Mouse (Mus musculus) heart, postnatal 10 days (tissue): ENCODE measurements around the gene Gtf2a1. TPM values are rescaled to one million over a fixed set of nuclear protein-coding genes. Genes with fewer than 3 reads are reported as not detected.
"Not testable (repeated sequence)": the region's sequence is repeated elsewhere in the genome, so short reads cannot be mapped to it uniquely, and the experiment has no call there.

Experiments
- DNase-seq, 2 experiments: peaks; one replicate each; pipeline ENCODE4 v3.0.0; 2021
- intact Hi-C: fragments of 180-260 bp; cut with DNase I; formaldehyde crosslinking; loops from one replicate; pipeline ENCODE4 v1.15.1; 2025
- total RNA-seq, 2 experiments: library from RNA; stranded (reverse); gene quantifications; 2 replicates each; pipeline ENCODE4 v1.2.3; 2021

Gtf2a1 gene
- total RNA-seq, 2 experiments from 2014 or later, result 24.4 to 30.4 TPM

DNA sequence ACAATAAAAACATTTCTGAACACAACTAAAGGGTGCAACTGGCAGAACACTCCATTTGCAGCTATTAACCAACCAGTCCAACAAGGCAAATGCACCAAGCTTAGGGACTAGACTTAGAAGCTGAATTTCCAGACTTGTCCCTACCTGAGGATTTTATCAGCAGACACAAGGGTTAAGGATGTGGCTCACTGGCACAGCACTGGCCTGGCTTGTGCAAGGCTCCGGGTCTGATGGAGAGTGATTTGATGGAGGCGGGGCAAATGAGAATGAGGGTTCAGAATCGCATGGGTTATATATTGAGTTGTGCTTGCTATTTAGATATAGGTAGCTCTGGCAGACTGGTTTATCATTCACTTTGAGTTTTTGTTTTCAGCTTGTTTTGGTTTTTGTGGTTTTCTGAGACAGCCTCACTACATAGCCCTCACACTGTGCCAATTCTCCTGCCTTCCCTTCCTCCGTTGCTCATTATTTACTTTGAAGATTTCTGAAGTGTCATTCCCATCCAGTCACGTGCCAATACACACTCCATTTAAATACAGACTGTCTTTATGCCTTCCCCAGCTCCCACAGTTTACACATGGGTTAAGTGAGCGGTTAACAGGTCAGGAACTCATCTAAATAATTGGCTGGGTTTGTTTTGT lies 7.8 kb downstream of the Gtf2a1 start:
- DNase-seq, result no peak
- intact Hi-C loops, result no loop called here

- intact Hi-C loops, result no loop called here
- DNase-seq, result no peak
Observed at GRCm38 (mm10) chr12:91581204-91582070, 8.8 kb downstream of the Gtf2a1 start.

- DNase-seq, result no peak
- intact Hi-C loops, result no loop called here
Observed at GRCm38 (mm10) chr12:91579665-91580064, 10.6 kb downstream of the Gtf2a1 start.

GRCm38 (mm10) chr12:91571708-91572107 lies 18.6 kb downstream of the Gtf2a1 start:
- intact Hi-C loops, result no loop called here
- no peak for DNase-seq

DNA sequence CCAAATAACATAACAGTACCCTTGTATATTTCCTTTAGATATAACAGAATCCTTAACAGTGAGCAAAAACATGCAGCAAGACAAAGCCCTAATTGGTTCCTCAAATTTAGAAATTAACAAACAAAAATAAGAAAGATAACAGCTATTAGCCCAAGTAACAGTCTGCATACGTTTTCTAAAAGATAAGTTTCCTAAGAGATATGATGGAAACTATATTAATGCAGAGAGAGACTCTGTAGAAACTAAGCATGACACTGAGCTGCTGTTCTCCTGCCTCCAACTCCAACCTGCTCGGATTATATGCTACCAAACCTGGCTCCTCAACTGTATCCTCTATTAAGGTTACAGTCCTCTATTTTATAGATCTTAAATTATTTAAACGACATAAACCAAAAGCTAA lies 21.0 kb downstream of the Gtf2a1 start:
- intact Hi-C loops, result no loop called here
- DNase-seq, result no peak

DNA sequence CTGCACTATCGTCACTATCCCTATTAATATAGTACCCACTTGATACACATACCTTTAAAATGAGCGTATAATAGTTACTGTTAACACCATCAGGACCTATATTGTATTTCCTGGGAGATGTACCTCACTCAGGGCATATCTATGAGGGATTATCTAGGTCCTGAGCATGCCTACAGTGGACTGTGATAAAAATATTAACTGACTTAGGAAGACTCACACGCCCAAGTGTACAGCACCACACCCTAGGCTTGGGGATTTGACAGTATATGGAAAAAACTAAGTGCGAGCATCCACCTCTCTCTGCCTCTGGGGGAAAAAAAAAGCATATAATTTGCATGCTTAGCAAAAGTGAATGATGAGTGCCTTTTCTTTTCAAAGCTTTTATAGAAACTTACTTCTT lies 23.1 kb downstream of the Gtf2a1 start:
- intact Hi-C loops, result no loop called here

DNA sequence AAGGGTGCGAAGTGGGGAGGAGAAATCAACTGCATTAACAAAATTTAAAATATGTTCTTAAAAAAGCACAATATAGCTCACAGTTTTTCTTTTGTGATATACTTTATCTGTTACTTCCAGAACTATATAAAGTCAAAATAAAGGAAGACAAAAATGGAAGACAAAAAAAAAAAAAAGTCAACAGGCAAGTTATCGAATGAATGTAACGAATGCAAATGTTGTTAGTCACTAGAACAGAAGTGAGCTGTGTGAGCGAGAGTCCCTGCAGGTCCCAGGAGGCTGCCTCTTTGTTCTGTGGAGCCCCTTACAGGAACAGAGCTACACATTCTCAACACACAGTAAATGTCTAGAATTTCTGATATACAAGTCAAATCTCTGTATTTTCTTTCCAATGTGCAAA lies 32.1 kb downstream of the Gtf2a1 start:
- intact Hi-C loops, DNase-seq: not testable (repeated sequence)

More for the DNA sequence above, 23.1 kb downstream of the Gtf2a1 start:
- DNase-seq, result no peak

DNA sequence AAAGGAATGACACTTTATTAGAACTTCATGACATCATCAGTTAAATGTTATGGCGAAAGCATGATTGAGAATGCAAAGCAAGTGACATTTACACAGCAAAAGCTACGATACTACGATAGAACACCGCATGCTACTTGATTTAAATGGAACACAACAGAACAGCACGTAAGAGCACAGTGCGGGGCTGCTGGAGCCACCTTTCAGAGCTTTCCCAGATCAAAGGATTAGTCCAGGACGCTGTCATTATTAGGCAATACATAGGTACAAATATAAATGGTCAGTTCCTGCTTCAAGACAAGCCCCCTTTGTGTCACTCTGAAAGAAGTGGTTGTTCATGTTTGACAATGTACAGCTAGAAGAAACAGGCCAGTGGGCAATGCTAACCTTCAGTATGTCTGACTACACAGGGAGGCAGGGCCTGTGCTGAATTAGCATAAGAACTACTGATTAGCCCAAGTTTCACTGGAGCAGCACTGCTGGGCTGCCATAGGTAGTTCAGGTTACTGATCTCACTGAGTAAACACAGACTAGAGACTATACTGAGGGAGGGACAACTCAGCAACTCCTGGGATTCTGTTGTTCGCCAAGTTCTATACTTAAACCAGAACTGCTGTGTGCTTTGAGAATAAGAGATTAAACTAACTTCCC lies 32.8 kb downstream of the Gtf2a1 start:
- intact Hi-C loops, result not testable (repeated sequence)

GRCm38 (mm10) chr12:91551773-91552526 lies 38.3 kb downstream of the Gtf2a1 start:
- peak; percentile 70 to 73 for DNase-seq
- intact Hi-C loops, result no loop called here

More for the DNA sequence above, 32.8 kb downstream of the Gtf2a1 start:
- not testable (repeated sequence) for DNase-seq

GRCm38 (mm10) chr12:91549471-91549870 lies 40.8 kb downstream of the Gtf2a1 start:
- intact Hi-C loops, result no loop called here
- no peak for DNase-seq

- DNase-seq, result no peak
- intact Hi-C loops, result no loop called here
Observed at GRCm38 (mm10) chr12:91540202-91540601, 50.1 kb downstream of the Gtf2a1 start.

GRCm38 (mm10) chr12:91534514-91534913 lies 55.8 kb downstream of the Gtf2a1 start:
- intact Hi-C loops, result no loop called here
- DNase-seq, result no peak

DNA sequence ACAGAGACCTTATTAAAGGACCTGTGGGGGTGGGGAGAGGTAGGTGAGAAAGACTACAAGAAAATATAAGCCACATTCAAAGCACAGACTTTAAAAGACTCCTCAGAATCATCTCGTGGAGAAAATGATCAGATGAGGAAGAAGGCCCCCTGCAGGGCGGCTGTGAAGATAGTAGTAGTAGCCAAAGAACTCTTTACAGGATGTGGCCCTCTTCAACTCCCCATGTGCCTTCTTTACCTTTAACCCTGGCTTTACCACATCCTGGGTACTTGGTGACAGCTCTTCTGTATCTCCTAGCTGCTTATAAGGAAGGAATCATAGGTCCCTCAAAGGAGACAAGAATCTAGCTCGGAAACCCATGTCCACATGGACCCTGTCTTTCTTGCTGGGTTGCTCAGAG lies 66.7 kb downstream of the Gtf2a1 start:
- DNase-seq, result no peak
- intact Hi-C loops, result no loop called here

DNA sequence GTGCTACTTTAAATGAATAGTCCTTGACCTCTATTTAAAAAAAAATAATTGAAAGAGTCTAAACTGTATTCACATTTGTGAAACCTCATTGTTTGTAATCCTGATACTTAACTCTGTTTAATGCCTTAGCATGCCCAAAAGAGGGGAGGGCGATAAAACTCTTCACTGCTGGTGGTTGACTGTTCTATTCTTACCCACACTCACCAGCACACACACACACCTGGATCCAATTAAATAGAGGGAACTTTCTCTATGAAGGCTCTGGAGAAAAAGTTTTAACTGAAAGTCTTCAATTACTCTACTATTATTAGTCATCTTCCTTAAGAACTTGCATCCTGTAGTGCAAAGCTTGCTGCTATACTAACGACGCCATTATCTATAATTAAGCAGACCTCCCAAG lies 72.5 kb downstream of the Gtf2a1 start:
- DNase-seq, result no peak
- intact Hi-C loops, result no loop called here

DNA sequence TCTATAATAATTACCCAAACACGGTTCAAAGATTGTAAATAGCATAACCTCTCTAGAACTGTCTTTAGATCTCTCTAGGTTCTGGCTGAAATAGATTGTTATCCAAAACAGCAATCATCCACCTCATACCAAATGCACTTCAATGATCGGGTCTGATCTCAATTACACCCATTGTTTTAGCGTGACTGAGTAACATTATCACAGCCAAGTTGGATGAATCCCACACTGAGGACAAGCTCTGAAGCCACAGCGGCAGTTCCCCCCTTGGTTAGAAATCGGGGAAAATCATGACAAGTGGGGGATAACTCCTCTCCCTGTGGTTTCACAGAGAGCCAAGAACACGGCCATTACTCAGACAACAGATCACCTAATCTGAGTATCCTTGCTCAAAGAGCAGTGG lies 76.3 kb downstream of the Gtf2a1 start:
- intact Hi-C loops, result no loop called here
- DNase-seq, result no peak

DNA sequence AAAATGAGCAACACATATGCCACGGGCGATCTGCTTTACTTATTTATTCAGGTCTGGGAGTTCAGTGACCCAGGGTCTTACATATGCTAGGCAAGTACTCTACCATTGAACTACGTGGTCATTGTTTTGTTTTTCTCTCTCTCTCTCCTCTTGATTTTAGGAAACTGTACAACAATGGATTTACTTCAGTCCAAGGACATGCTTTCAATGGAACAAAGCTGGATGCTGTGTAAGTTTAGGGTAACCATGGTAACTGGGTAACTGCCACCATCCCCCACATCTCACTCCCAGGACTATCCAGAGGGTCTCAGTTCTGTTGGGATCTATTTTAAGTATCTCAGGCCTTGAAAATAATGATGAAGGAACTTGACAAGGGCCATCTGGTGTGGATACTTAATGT lies 78.5 kb downstream of the Gtf2a1 start:
- DNase-seq, result no peak
- intact Hi-C loops, result no loop called here

Other genes starting within 250 kb of the Gtf2a1 start
- 10 to 100 TPM in 1 of 2 experiments, 1 to 10 TPM in 1; 8.9 to 10.4 TPM for gene Cep128, start 206.1 kb downstream of the Gtf2a1 start, total RNA-seq
- gene Tshr, start 205.9 kb downstream of the Gtf2a1 start, total RNA-seq, result under 1 TPM; 0.15 to 0.69 TPM
- 1 to 10 TPM; 4.9 to 7.8 TPM for gene Ston2, start 197.9 kb upstream of the Gtf2a1 start, total RNA-seq